Mouse (Mus musculus) thymus, adult 2 months (tissue): ENCODE data around the gene Arhgef38.

Experiments
- CTCF ChIP-seq: fragments of 200-500 bp; IDR thresholded peaks from 2 replicates; pipeline ENCODE4 v1.5.1; 2012; ENCODE audit warnings: mild to moderate bottlenecking, control low read depth, low read length, moderate library complexity, borderline replicate concordance; ENCODE audit not compliant: control insufficient read depth, poor library complexity, insufficient read depth; ENCODE audit errors: extremely low read depth
- POLR2A ChIP-seq: fragments of 200-500 bp; IDR thresholded peaks from 2 replicates; pipeline ENCODE4 v1.6.1; 2012; ENCODE audit warnings: mild to moderate bottlenecking, low read length, control low read depth, moderate library complexity; ENCODE audit not compliant: control insufficient read depth, poor library complexity, insufficient read depth; ENCODE audit errors: extremely low read depth

DNA sequence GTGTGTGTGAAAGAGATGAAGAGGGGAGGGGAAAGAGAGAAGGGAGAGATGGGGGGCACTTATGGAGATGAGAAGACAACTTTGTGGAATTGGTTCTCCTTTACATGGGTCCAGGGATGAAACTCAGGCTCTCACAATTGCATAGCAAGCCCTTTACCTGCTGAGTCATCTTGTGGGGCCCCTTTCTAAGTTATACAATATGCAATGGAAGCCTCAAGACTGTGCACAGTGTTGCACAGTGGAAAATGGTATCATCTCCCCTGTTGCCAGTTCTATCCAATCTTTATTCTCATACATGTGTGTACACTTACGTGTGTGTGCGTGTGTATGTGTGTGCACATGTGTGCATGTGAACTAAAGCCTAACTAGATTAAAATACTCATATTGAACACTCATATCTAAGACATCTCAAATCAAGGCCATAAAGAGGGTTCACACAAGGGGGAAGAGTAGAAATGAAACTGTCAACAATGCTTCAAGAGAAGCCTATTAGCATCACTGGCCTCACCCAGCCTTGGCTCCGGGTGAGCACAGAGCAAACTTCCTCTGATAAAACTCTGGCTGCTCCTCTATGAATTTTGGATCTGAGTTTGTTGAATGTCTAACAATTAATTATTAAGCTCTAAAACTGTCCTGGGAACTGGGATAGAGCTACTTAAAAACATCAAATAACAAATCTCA is 21.2 kb downstream of the Arhgef38 start:
- TF ChIP-seq CTCF, result no peak
- TF ChIP-seq POLR2A, result no peak
